Mouse (Mus musculus) erythroblast, embryonic 14.5 days (primary cell): ENCODE data around the gene Mien1.

Experiments used
- GATA1 ChIP-seq: IDR thresholded peaks from 2 replicates; pipeline ENCODE4 v1.6.1; 2012; ENCODE audit warnings: low read length, inconsistent platforms, mixed read lengths
- TAL1 ChIP-seq: IDR thresholded peaks from 3 replicates; pipeline ENCODE4 v1.6.1; 2012; ENCODE audit warnings: low read length, inconsistent platforms, mixed read lengths

DNA sequence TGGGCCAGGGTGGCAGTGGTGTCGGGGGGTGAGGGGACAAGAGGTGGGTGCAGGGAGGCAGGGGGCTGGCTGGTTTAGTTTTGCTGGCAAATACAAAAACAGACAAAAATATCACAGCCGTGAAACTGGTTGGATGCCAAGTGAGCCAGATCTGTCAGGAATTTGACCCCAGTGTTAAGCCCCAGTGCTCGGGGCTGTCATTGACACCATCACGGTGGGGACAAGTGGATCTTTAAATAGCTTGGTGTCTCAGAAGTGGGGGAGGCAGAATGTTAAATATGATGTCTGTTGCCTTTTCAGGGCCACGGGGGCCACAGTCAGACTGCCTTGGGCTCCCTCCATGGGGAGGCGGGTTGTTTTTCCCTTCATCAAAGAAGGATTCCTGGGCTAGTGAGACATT is 44.5 kb downstream of the Mien1 start:
- no peak for TF ChIP-seq GATA1
- no peak for TF ChIP-seq TAL1
